Mouse (Mus musculus) megakaryocyte-erythroid progenitor cell, adult 5-6 weeks (primary cell): Measurements from ENCODE around the gene Ovol3. TPM values are rescaled to one million over a fixed set of nuclear protein-coding genes. Genes with fewer than 3 reads are reported as not detected.
"Not testable (repeated sequence)": the region's sequence is repeated elsewhere in the genome, so short reads cannot be mapped to it uniquely, and the experiment has no call there.

Source experiments
- ATAC-seq: replicated peaks from 2 replicates; pipeline ENCODE4 v1.8.0; 2016; ENCODE audit warnings: mild to moderate bottlenecking, inconsistent platforms; ENCODE audit not compliant: severe bottlenecking, poor library complexity, low FRiP score, low TSS enrichment
- total RNA-seq, 2 experiments: library from RNA; stranded (forward) in 1 of 2; stranded (reverse) in 1 of 2; fragments of 200-1000, 215-1000 nt in 1 of 2; fragments of >200 nt in 1 of 2; fragmentation: Nextera tagmentation in 1 of 2; gene quantifications; 2 replicates each; pipeline ENCODE4 v1.2.3; 2014 to 2017

Gene Ovol3
- total RNA-seq (2014; fragmentation: Nextera tagmentation) (not detected in 2 replicates), total RNA-seq (2017) (not detected in 2 replicates)

GRCm38 (mm10) chr7:30235625-30236024 lies at the start of gene Ovol3:
Gene Ovol3 (minus strand): TSS chr7:30235725.
- ATAC-seq = no peak

GRCm38 (mm10) chr7:30282740-30283139 lies 47.2 kb upstream of the Ovol3 start:
- ATAC-seq = no peak

- no peak for ATAC-seq
Measured at GRCm38 (mm10) chr7:30281522-30281921, 46.0 kb upstream of the Ovol3 start.

DNA sequence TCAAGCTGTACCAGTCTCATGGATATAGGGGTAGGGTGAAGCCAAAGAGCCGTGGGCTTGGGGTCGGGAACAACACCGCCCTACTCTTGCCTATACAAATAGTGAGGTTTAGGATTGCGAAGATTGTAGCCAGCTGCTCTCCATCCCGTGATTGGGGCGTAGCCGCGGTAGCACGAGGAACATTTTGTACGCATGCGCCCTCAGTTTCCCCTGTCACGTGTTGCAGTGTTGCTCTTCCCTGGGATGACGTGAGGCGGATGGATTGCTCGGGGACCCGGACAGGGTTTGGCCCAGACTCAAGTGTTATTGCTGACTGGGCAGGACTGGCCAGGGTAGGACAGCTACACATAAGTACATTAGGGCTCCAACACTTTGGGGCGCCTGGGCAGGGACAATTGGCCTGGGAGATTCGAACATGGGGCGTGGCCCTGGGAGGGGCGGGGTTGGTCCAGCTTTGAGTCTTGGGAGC lies 45.2 kb upstream of the Ovol3 start:
- peak; percentile 53 for ATAC-seq

DNA sequence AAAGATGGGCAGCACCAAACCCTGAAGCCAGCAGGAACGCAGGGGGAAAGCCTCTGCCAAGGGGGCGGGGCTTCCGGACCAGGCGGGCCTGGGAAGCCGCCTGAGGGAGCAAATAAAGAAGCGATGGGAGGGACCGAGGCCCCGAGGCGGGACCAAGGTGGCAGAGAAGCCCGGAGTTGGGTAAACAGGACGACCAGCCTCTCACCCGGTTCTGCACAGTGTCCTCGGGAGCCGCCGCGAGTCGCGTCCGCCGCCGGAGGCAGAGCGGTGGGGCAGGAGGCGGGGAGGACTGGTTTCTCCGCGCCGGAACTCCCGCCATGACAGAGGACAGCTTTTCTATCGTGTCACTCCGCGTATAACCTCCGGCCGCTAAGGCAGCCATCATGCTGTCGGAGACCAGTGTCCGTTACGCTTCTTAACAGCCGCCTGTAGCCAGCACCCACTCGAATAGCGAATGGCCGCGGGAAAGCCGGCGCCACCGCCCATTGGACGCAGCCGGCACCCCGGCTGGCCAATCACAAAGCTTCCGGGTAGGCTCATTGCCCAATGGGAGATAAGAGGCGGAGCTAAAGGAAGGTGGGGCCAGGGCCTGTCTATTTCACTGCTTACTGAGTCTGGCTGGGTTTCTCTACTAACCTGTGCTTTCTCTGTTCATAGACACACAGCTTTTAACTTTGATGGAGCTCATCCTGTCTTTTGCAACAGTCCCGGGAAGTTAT lies 44.6 kb upstream of the Ovol3 start, which contains the start of the genes Thap8 and Wdr62:
TSS of gene Thap8 (plus strand) at position 144 of the 719 bp plus-strand sequence.
TSS of gene Wdr62 (minus strand) at position 469 of the 719 bp plus-strand sequence.
- peak; percentile 93 for ATAC-seq

DNA sequence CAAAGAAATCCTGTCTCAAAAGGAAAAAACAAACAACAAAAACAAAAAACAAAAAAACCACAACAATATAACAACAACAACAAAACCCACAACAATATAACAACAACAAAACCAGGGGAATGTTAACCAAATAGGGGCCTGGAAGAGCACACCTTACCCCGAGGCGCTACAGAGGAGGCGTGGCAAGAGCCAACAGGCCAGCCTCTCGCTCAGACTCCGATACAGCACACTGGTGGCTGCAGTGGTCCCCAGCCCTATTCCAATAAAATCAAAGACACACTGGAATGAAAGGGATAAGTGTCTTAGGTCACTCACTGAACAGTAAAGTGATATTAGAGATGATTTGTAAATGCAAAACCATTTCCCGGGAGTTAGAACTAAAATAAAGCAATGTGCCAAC lies 44.0 kb upstream of the Ovol3 start:
- ATAC-seq = peak; percentile 56

GRCm38 (mm10) chr7:30278911-30279310 lies 43.4 kb upstream of the Ovol3 start:
- no peak for ATAC-seq

DNA sequence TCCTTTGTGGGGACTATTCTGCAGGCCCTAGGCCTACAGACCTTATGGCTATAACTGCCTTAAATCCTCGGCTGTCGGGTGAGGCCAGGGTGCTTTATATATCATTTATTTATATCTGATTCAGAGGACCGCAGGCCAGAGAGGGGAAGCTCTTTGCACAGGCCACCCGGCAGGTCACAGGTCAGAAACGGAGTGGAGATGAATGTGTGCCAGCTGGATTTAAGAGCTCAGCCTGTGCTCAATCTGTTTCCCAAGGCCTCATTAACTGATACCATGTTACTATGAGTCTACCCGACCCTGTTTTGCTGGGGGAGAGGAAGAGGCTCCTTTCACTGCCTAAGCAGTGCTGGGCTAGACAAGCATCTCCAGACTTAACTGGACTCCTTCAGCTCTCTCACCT lies 38.9 kb upstream of the Ovol3 start:
- no peak for ATAC-seq

- no peak for ATAC-seq
Measured at GRCm38 (mm10) chr7:30269641-30270040, 34.1 kb upstream of the Ovol3 start.

GRCm38 (mm10) chr7:30266780-30267179 lies 31.3 kb upstream of the Ovol3 start:
- no peak for ATAC-seq

GRCm38 (mm10) chr7:30265935-30266334 lies 30.4 kb upstream of the Ovol3 start:
- no peak for ATAC-seq

DNA sequence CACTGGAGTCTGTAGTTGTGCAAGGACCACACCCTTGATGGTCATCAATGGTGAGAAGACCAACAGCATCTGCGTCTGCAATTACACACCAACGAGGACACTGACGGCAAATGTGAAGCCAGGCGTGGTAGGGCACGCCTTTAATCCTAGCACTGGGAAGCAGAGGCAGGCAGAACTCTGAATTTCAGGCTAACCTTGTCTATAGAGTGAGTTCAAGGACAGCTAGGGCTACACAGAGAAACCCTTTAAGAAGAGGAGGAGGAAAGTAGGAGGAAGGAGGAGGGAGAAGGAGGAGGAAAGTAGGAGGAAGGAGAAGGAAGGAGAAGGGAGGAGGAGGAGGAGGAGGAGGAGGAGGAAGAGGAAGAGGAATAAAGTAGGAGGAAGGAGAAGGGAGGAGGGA lies 30.0 kb upstream of the Ovol3 start:
- ATAC-seq = no peak

- ATAC-seq = no peak
Measured at GRCm38 (mm10) chr7:30265041-30265440, 29.5 kb upstream of the Ovol3 start.

DNA sequence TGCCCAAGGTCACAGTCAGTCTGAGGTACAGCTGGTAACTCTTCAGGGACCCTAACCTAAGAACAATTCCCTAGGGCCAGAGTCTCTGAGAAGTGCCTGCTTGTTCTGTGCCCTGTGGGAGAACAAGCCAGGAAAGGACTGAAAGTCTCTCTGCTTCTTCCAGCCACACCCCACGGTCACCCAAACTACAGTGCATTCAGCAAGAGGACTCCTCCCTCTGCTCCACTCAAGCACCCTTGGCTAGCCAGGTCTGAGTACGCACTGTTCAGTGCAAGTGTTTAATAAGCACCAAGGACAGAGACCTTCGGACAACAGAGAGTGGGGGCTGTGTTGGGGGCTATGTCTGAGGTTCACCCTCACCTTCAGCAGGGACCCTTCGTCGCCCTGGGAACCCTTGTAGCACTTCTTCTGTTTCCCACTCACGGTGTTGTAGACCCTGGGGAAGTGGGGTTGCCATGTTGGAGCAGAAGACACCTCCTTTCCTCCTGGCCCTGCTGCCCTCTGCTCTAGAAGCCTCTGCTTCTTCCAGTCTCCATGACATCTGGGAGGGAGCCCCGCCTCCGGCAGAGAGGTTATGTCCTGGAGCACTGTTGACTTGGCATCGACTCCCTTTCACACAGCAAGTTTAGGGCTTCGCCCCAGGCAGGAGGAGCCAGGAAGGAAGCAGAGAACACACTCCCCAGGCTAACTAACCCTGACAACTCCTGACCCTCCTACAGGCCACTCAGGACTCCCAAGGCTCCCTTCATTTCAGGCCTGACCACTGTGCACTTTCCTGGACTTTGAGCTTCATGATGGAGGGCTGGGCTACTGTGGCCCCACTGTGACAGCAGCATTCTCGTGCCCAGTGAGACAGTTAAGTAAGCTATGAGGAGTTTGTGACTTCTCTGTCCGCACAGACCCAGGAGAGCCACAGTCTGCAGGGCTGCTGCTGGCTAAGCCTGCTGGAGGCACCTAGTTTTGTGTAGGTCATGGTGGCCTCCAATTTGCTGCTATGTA lies 16.7 kb upstream of the Ovol3 start:
- ATAC-seq = no peak

- not testable (repeated sequence) for ATAC-seq
Measured at GRCm38 (mm10) chr7:30237374-30237773, 1.8 kb upstream of the Ovol3 start.

DNA sequence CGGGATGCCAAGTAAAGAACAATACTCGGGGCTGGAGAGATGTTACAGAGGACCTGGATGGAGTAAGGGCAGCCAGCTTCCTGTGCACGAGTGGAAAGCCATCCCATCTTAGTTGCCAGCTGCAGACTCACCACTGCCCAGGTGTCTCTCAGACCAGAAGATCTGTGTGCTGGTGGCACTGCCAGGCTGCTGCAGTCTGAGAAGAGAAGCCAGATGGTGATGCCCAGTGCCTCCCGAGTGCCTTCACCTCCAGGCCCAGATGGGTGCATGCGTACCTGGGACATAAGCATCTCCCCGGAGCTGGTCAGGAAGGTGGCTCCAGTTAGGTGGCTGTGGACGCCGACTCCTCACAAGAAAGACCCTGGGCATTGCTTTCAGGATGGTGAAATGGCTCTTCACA lies 434 bp downstream of the Ovol3 start:
- ATAC-seq = no peak

DNA sequence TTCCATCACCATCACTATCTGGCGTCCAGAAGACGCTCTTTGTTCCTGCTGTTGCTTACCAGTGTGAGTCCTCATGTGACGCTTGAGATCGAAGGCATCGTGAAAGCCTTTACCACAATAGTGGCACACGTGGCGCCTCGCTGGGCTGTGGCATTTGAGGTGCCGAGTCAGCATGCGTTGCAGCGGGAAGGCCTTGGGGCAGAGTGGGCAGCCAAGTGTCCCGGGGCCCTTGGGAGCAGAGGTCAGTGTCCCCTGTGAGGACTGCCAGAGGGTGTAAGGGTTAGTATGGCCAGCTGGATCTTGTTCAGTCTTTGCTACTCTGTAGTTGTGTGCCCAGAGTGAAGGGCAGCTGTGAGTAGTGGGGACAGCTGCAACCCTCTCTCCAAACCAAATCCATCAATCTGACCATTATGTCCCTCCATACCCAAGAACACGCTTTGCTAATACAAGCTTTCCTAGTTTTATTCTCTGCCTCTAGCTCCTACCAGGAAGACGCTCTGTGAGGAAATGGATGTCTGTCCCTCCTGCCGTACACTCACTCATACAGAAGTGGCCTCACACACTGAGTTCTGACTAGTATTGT lies 1.2 kb downstream of the Ovol3 start:
- ATAC-seq = no peak

DNA sequence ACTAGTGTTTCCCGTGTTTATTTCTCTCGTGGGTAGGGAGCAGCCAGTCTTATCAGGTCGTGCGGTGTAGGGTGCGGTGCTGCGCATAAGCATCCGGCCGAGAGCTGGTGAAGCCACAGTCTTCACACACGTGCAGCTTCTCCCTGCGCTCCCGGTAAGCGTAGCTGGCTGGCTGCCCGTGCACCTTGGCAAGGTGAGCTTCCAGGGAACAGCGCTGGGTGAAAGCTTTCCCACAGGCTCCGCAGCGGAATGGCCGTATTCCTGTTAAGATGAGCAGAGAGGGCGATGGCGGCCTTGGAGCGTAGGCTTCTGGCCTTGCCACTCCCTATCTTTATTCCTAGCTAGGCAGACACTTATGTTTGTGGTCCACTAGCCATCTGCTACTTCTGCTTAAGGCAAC lies 2.1 kb downstream of the Ovol3 start:
- ATAC-seq = no peak

GRCm38 (mm10) chr7:30232631-30233148 lies 2.8 kb downstream of the Ovol3 start:
- peak; percentile 39 for ATAC-seq
